Mouse (Mus musculus): ENCODE measurements around the gene Eya3. TPM values are rescaled to one million over a fixed set of nuclear protein-coding genes. Genes with fewer than 3 reads are reported as not detected.
A peak's percentile ranks its signal among the peaks of the same experiment; 100 is the strongest.

Eya3 gene
- polyA plus RNA-seq (2012; fragmentation: generic; extraction: Trizol) = 23.0 TPM
- long read RNA-seq, experiment 1, full-length matches to known transcripts = 5 of 9 reads
- long read RNA-seq, experiment 1, partial matches to known transcripts = 1 of 9 reads
- long read RNA-seq, experiment 1, other reads (novel, unspliced or antisense) = 3 of 9 reads
- long read RNA-seq, experiment 2, full-length matches to known transcripts = 73 of 98 reads
- long read RNA-seq, experiment 2, partial matches to known transcripts = 6 of 98 reads
- long read RNA-seq, experiment 2, other reads (novel, unspliced or antisense) = 19 of 98 reads

- Histone ChIP-seq H3ac (ENCODE audit: control insufficient read depth, insufficient read length, low read depth) (peak within 1 kb of the TSS; percentile 91), H3K79me2 (ENCODE audit: control insufficient read depth, insufficient read depth) (peaks cover 49% of the 10 kb centered on the region), H3K79me3 (ENCODE audit: low read depth) (peaks cover 42% of the 10 kb centered on the region), H3K4me3 (ENCODE audit: insufficient read depth, poor library complexity, severe bottlenecking) (peak within 1 kb of the TSS; percentile 89), H3K36me3 (ENCODE audit: control insufficient read depth, insufficient read depth) (peaks cover 6% of the 10 kb centered on the region), H3K27me3 (ENCODE audit: control insufficient read depth, insufficient read depth, insufficient read length) (no peaks in the 10 kb centered on the region)
- no peak for TF ChIP-seq MYOG (IDR thresholded peaks at IDR 0.05; ENCODE audit: control insufficient read depth, extremely low read depth, insufficient read length)
- no peak for TF ChIP-seq CTCF (IDR thresholded peaks at IDR 0.05; ENCODE audit: control insufficient read depth, insufficient read depth, insufficient read length)
- no peak for TF ChIP-seq MAX (IDR thresholded peaks at IDR 0.05)
- TF ChIP-seq CEBPB (IDR thresholded peaks at IDR 0.05; ENCODE audit: low read depth) = no peak
- no peak for TF ChIP-seq USF1 (IDR thresholded peaks at IDR 0.05; ENCODE audit: low read depth)
These were observed at the start of gene Eya3 for GRCm38 (mm10) chr4:132638461-132639190. Eya3 (plus strand) TSS chr4:132638987.

DNA sequence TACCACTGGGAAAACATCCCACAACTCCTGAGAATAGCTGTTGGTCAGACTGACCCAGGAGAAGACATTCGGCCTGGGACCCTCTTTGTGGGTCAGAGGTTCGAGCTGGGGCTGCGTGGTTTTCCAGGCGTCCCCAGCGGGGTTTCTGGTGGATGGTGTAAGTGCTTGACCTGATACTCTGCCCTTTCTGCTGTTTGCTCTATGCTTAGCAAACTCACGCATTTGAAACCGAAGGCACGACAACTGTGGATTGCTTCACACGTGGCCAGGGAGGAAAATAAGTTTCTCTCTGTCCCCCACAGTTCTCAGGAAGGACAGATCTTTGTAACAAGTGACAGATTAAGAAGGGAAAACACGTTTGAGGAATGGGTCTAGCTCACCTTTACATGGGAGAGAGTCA lies 48.1 kb upstream of the Eya3 start:
- no peak overlapping the region for H3K4me3 ChIP-seq (ENCODE audit: insufficient read depth, poor library complexity, severe bottlenecking)
- no peaks in the 10 kb centered on the region for H3K79me2 ChIP-seq (ENCODE audit: control insufficient read depth, insufficient read depth)
- no peak for TF ChIP-seq CTCF (IDR thresholded peaks at IDR 0.05; ENCODE audit: control insufficient read depth, insufficient read depth, insufficient read length)
- TF ChIP-seq FOSL1 (IDR thresholded peaks at IDR 0.05; ENCODE audit: insufficient read depth, low read length, poor library complexity, severe bottlenecking) = no peak
- TF ChIP-seq MYOD1 (IDR thresholded peaks at IDR 0.05; ENCODE audit: control insufficient read depth, insufficient read length, low read depth) = no peak
- TF ChIP-seq USF1 (IDR thresholded peaks at IDR 0.05; ENCODE audit: low read depth) = no peak
- no peak for TF ChIP-seq MAX (IDR thresholded peaks at IDR 0.05)
- no peak for TF ChIP-seq MYOG (IDR thresholded peaks at IDR 0.05; ENCODE audit: control insufficient read depth, extremely low read depth, insufficient read length)
- no peak for TF ChIP-seq CEBPB (IDR thresholded peaks at IDR 0.05; ENCODE audit: low read depth)
- no peaks in the 10 kb centered on the region for H3K36me3 ChIP-seq (ENCODE audit: control insufficient read depth, insufficient read depth)
- no peaks in the 10 kb centered on the region for H3K79me3 ChIP-seq (ENCODE audit: low read depth)
- H3ac ChIP-seq (ENCODE audit: control insufficient read depth, insufficient read length, low read depth) = no peak overlapping the region
- no peaks in the 10 kb centered on the region for H3K27me3 ChIP-seq (ENCODE audit: control insufficient read depth, insufficient read depth, insufficient read length)

DNA sequence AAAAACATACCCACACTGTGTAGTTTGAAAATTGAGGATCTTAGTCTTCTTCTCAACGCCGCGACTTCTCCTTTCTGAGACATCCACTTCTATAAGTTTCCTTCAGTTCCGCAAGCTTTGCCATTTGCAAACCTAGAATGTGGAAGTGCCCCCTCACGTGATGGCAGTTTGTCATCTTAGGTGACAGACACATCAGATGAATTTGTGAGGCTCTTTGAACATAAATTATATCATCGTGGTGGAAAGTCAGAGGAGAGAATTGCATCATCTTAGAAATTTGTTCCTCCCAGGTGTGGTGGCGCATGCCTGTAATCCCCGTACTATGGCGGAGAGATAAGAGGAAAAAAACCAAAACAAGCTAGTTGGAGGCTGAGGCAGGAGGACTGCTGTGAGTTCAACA lies 45.8 kb upstream of the Eya3 start:
- no peak overlapping the region for H3ac ChIP-seq (ENCODE audit: control insufficient read depth, insufficient read length, low read depth)
- H3K79me2 ChIP-seq (ENCODE audit: control insufficient read depth, insufficient read depth) = no peaks in the 10 kb centered on the region
- no peaks in the 10 kb centered on the region for H3K36me3 ChIP-seq (ENCODE audit: control insufficient read depth, insufficient read depth)
- H3K79me3 ChIP-seq (ENCODE audit: low read depth) = no peaks in the 10 kb centered on the region
- no peaks in the 10 kb centered on the region for H3K27me3 ChIP-seq (ENCODE audit: control insufficient read depth, insufficient read depth, insufficient read length)
- H3K4me3 ChIP-seq (ENCODE audit: insufficient read depth, poor library complexity, severe bottlenecking) = no peak overlapping the region
- TF ChIP-seq CEBPB (IDR thresholded peaks at IDR 0.05; ENCODE audit: low read depth) = peak; percentile 18
- TF ChIP-seq CTCF (IDR thresholded peaks at IDR 0.05; ENCODE audit: control insufficient read depth, insufficient read depth, insufficient read length) = no peak
- no peak for TF ChIP-seq USF1 (IDR thresholded peaks at IDR 0.05; ENCODE audit: low read depth)

GRCm38 (mm10) chr4:132594191-132594590 lies 44.6 kb upstream of the Eya3 start:
- Histone ChIP-seq H3ac (ENCODE audit: control insufficient read depth, insufficient read length, low read depth) (no peak overlapping the region), H3K79me3 (ENCODE audit: low read depth) (no peaks in the 10 kb centered on the region), H3K27me3 (ENCODE audit: control insufficient read depth, insufficient read depth, insufficient read length) (no peaks in the 10 kb centered on the region), H3K79me2 (ENCODE audit: control insufficient read depth, insufficient read depth) (no peaks in the 10 kb centered on the region), H3K36me3 (ENCODE audit: control insufficient read depth, insufficient read depth) (no peaks in the 10 kb centered on the region), H3K4me3 (ENCODE audit: insufficient read depth, poor library complexity, severe bottlenecking) (no peak overlapping the region)
- TF ChIP-seq MYOG (IDR thresholded peaks at IDR 0.05; ENCODE audit: control insufficient read depth, extremely low read depth, insufficient read length) (no peak), USF1 (IDR thresholded peaks at IDR 0.05; ENCODE audit: low read depth) (no peak), MYOD1 (IDR thresholded peaks at IDR 0.05; ENCODE audit: control insufficient read depth, insufficient read length, low read depth) (no peak), MAX (IDR thresholded peaks at IDR 0.05) (no peak), CEBPB (IDR thresholded peaks at IDR 0.05; ENCODE audit: low read depth) (no peak), FOSL1 (IDR thresholded peaks at IDR 0.05; ENCODE audit: insufficient read depth, low read length, poor library complexity, severe bottlenecking) (no peak), CTCF (IDR thresholded peaks at IDR 0.05; ENCODE audit: control insufficient read depth, insufficient read depth, insufficient read length) (no peak)

DNA sequence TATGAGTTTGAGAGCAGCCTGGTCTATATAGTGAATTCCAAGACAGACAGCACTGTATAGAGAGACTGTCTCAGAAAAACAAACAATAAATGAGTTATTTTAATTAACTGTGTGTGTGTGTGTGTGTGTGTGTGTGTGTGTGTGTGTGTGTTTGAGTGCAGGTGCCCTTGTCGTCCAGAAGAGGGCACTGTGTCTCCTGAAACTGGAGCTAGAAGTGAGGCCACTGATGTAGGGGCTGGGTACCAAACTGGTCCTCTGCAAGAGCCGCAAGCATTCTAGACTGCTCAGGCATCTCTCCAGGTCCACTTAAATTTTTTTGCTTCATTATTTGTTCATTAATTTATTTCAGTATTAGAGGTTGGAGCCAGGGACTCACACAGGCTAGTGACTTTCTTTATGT lies 39.9 kb upstream of the Eya3 start:
- TF ChIP-seq FOSL1 (IDR thresholded peaks at IDR 0.05; ENCODE audit: insufficient read depth, low read length, poor library complexity, severe bottlenecking) (no peak), CEBPB (IDR thresholded peaks at IDR 0.05; ENCODE audit: low read depth) (no peak), CTCF (IDR thresholded peaks at IDR 0.05; ENCODE audit: control insufficient read depth, insufficient read depth, insufficient read length) (no peak), USF1 (IDR thresholded peaks at IDR 0.05; ENCODE audit: low read depth) (no peak), MYOD1 (IDR thresholded peaks at IDR 0.05; ENCODE audit: control insufficient read depth, insufficient read length, low read depth) (no peak), MYOG (IDR thresholded peaks at IDR 0.05; ENCODE audit: control insufficient read depth, extremely low read depth, insufficient read length) (no peak), MAX (IDR thresholded peaks at IDR 0.05) (no peak)
- Histone ChIP-seq H3K79me2 (ENCODE audit: control insufficient read depth, insufficient read depth) (no peaks in the 10 kb centered on the region), H3K79me3 (ENCODE audit: low read depth) (no peaks in the 10 kb centered on the region), H3K36me3 (ENCODE audit: control insufficient read depth, insufficient read depth) (no peaks in the 10 kb centered on the region), H3K4me3 (ENCODE audit: insufficient read depth, poor library complexity, severe bottlenecking) (no peak overlapping the region), H3ac (ENCODE audit: control insufficient read depth, insufficient read length, low read depth) (no peak overlapping the region), H3K27me3 (ENCODE audit: control insufficient read depth, insufficient read depth, insufficient read length) (no peaks in the 10 kb centered on the region)
